Mouse (Mus musculus): ENCODE measurements at regions not wholly inside any gene's neighbourhood (a gene's known extent, or its start where the extent isn't known, plus 50 kb on each side); places are given as distances from the start of the nearest gene placed in this dataset.

DNA sequence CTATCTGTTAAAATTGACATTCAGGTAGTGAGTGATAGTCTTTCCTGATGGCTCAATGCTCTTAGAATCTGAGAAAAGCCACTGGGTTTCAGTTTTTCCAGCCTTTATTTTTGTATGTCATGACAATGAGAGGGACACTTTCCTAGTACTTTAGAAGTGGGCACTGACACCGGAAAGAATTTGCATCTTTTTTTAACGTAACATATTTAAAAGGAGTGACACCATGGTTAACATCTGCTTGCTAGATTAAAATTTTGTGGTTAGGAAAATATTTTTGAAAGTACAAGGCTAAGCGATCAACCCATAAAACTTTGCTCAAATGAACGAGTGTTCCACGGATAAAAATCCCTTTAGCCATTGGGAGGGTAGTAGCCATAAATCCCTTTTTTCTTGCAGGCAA, 174.7 kb downstream of the 1700129C05Rik start:
- Histone ChIP-seq H3K27me3 (ENCODE audit: control insufficient read depth in 1 of 2, insufficient read depth in 2 of 2, low read length in 2 of 2) (no peaks in the 10 kb centered on the region), H3K4me1 (ENCODE audit: control insufficient read depth in 1 of 2, insufficient read depth in 2 of 2, low read length in 2 of 2) (no peaks in the 10 kb centered on the region), H3K27ac (ENCODE audit: control insufficient read depth, low read depth, low read length) (no peak overlapping the region), H3K36me3 (ENCODE audit: control insufficient read depth in 1 of 2, insufficient read depth in 2 of 2, low read length in 2 of 2) (no peaks in the 10 kb centered on the region), H3K9me3 (replicated peaks; ENCODE audit: insufficient read depth, low read length) (no peaks in the 10 kb centered on the region), H3K79me2 (ENCODE audit: control insufficient read depth, insufficient read depth, low read length, poor library complexity) (no peaks in the 10 kb centered on the region), H3K4me3 (ENCODE audit: control insufficient read depth in 1 of 2, insufficient read depth in 1 of 2, low read depth in 2 of 2, low read length in 2 of 2) (no peak overlapping the region), H3K9ac (ENCODE audit: control insufficient read depth, low read depth, low read length, poor library complexity, severe bottlenecking) (no peak overlapping the region)
- DNase-seq (ENCODE audit: low read depth, low spot score), result no peak
- TF ChIP-seq MAZ (IDR thresholded peaks at IDR 0.05; ENCODE audit: low read depth, low read length), result no peak
- no peak for TF ChIP-seq USF1 (IDR thresholded peaks at IDR 0.05; ENCODE audit: low read depth, low read length)
- no peak for TF ChIP-seq NELFE (IDR thresholded peaks at IDR 0.05; ENCODE audit: low read depth, low read length)
- TF ChIP-seq MXI1 (IDR thresholded peaks at IDR 0.05; ENCODE audit: low read depth, low read length), result no peak
- no peak for TF ChIP-seq E2F4 (IDR thresholded peaks at IDR 0.05; ENCODE audit: borderline replicate concordance, low read depth, low read length)
- no peak for TF ChIP-seq KAT2A (conservative IDR thresholded peaks at IDR 0.05; ENCODE audit: low read depth, low read length)
- TF ChIP-seq MEF2A (IDR thresholded peaks at IDR 0.05; ENCODE audit: extremely low read depth, insufficient replicate concordance, low read depth, low read length, poor library complexity, severe bottlenecking), result no peak
- no peak for TF ChIP-seq POLR2AphosphoS2 (IDR thresholded peaks at IDR 0.05; ENCODE audit: low read length)
- TF ChIP-seq ZC3H11A (IDR thresholded peaks at IDR 0.05; ENCODE audit: low read depth, low read length), result no peak
- TF ChIP-seq UBTF (IDR thresholded peaks at IDR 0.05; ENCODE audit: borderline replicate concordance, insufficient read depth, low read depth, low read length), result no peak
- TF ChIP-seq SMC3 (IDR thresholded peaks at IDR 0.05; ENCODE audit: low read depth, low read length), result no peak
- TF ChIP-seq TCF12 (IDR thresholded peaks at IDR 0.05; ENCODE audit: low read depth, low read length), result no peak

DNA sequence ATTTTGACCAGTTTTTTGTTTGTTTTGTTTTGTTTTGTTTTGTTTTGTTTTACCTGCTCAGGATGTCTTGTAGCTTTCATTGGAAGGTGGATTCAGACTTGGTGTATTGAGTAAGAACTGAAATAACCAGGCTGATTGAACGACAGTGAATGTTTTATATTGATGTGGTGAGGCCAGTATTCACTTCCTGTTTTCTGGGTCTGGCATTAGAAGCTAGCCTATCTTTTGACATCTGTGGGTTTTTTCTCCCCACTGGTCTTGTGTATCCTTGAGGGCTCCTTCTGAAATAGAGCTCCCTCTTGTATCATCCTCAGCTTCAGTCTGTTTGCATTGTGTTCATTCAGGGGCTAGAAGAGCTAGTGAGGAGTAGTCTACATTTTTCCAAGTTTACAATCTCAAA, 175.5 kb downstream of the 1700129C05Rik start:
- Histone ChIP-seq H3K4me1 (ENCODE audit: control insufficient read depth in 1 of 2, insufficient read depth in 2 of 2, low read length in 2 of 2) (no peaks in the 10 kb centered on the region), H3K9ac (ENCODE audit: control insufficient read depth, low read depth, low read length, poor library complexity, severe bottlenecking) (no peak overlapping the region), H3K27ac (ENCODE audit: control insufficient read depth, low read depth, low read length) (no peak overlapping the region), H3K36me3 (ENCODE audit: control insufficient read depth in 1 of 2, insufficient read depth in 2 of 2, low read length in 2 of 2) (no peaks in the 10 kb centered on the region), H3K9me3 (replicated peaks; ENCODE audit: insufficient read depth, low read length) (no peaks in the 10 kb centered on the region), H3K27me3 (ENCODE audit: control insufficient read depth in 1 of 2, insufficient read depth in 2 of 2, low read length in 2 of 2) (no peaks in the 10 kb centered on the region), H3K4me3 (ENCODE audit: control insufficient read depth in 1 of 2, insufficient read depth in 1 of 2, low read depth in 2 of 2, low read length in 2 of 2) (no peak overlapping the region), H3K79me2 (ENCODE audit: control insufficient read depth, insufficient read depth, low read length, poor library complexity) (no peaks in the 10 kb centered on the region)
- TF ChIP-seq NELFE (IDR thresholded peaks at IDR 0.05; ENCODE audit: low read depth, low read length) (no peak), POLR2A (IDR thresholded peaks at IDR 0.05; ENCODE audit: control insufficient read depth in 1 of 2, insufficient read depth in 1 of 2, low read depth in 1 of 2, low read length in 2 of 2, poor library complexity in 1 of 2) (no peak), TCF12 (IDR thresholded peaks at IDR 0.05; ENCODE audit: low read depth, low read length) (no peak), KAT2A (conservative IDR thresholded peaks at IDR 0.05; ENCODE audit: low read depth, low read length) (no peak), USF2 (IDR thresholded peaks at IDR 0.05; ENCODE audit: borderline replicate concordance in 1 of 2, insufficient read depth in 1 of 2, low read depth in 1 of 2, low read length in 2 of 2) (no peak), HCFC1 (IDR thresholded peaks at IDR 0.05; ENCODE audit: low read depth, low read length) (no peak), BHLHE40 (IDR thresholded peaks at IDR 0.05; ENCODE audit: borderline replicate concordance, low read depth, low read length) (no peak)
- no peak for DNase-seq (ENCODE audit: low read depth, low spot score)

All from MEL (cell line).